Mouse (Mus musculus): ENCODE data around the gene Cry2. TPM values are rescaled to one million over a fixed set of nuclear protein-coding genes. Genes with fewer than 3 reads are reported as not detected.

Gene Cry2
- total and polyA plus RNA-seq, 2 experiments from 2014 or later: 45.5 to 52.0 TPM

- peaks cover 18% of the 10 kb centered on the region for H3K36me3 ChIP-seq (ENCODE audit: insufficient read depth, low read length)
- ATAC-seq: no peak
- peak overlapping the region; percentile 66 for H3K4me2 ChIP-seq (ENCODE audit: low read depth, low read length)
- no peak for DNase-seq (ENCODE audit: low spot score)
- peaks cover 18% of the 10 kb centered on the region for H3K4me1 ChIP-seq (ENCODE audit: insufficient read depth, low read length)
- no peaks in the 10 kb centered on the region for H3K9me3 ChIP-seq (ENCODE audit: low read length)
- peak overlapping the region; percentile 56; the same call in 1 of the 2 replicates for H3K9ac ChIP-seq (replicated peaks; ENCODE audit: low read length)
- TF ChIP-seq CTCF (IDR thresholded peaks at IDR 0.05; ENCODE audit: low read depth): no peak
- H3K27me3 ChIP-seq (ENCODE audit: insufficient read depth, low read length): no peaks in the 10 kb centered on the region
- H3K4me3 ChIP-seq (ENCODE audit: low read length): peak overlapping the region; percentile 55; the same call in 1 of the 2 replicates
- 85% methylated on average over 6 of the region's 6 CpGs for WGBS
- H3K27ac ChIP-seq: no peak overlapping the region
Measured at GRCm38 (mm10) chr2:92376300-92376699, 57.5 kb downstream of the Cry2 start.

- Histone ChIP-seq H3K4me3 (ENCODE audit: low read length) (peak overlapping the region; percentile 55), H3K27me3 (ENCODE audit: insufficient read depth, low read length) (no peaks in the 10 kb centered on the region), H3K36me3 (ENCODE audit: insufficient read depth, low read length) (peaks cover 17% of the 10 kb centered on the region), H3K27ac (peak overlapping the region; percentile 80; the same call in 1 of the 2 replicates), H3K4me2 (ENCODE audit: low read depth, low read length) (peak overlapping the region; percentile 66), H3K9me3 (ENCODE audit: low read length) (no peaks in the 10 kb centered on the region), H3K4me1 (ENCODE audit: insufficient read depth, low read length) (peaks cover 23% of the 10 kb centered on the region), H3K9ac (replicated peaks; ENCODE audit: low read length) (peak overlapping the region; percentile 56)
- DNase-seq (ENCODE audit: low spot score) (no peak), ATAC-seq (no peak)
- 11% methylated on average over 10 of the region's 10 CpGs for WGBS
- TF ChIP-seq CTCF (IDR thresholded peaks at IDR 0.05; ENCODE audit: low read depth): no peak
Measured at GRCm38 (mm10) chr2:92375788-92376187, 58.1 kb downstream of the Cry2 start.

- Histone ChIP-seq H3K9me3 (ENCODE audit: low read length) (no peaks in the 10 kb centered on the region), H3K27ac (peak overlapping the region; percentile 80), H3K4me1 (ENCODE audit: insufficient read depth, low read length) (peaks cover 29% of the 10 kb centered on the region), H3K27me3 (ENCODE audit: insufficient read depth, low read length) (no peaks in the 10 kb centered on the region), H3K36me3 (ENCODE audit: insufficient read depth, low read length) (peaks cover 17% of the 10 kb centered on the region), H3K9ac (replicated peaks; ENCODE audit: low read length) (peak overlapping the region; percentile 56), H3K4me3 (ENCODE audit: low read length) (peak overlapping the region; percentile 55), H3K4me2 (ENCODE audit: low read depth, low read length) (peak overlapping the region; percentile 66)
- ATAC-seq (peak; percentile 97), DNase-seq (ENCODE audit: low spot score) (peak; percentile 98)
- peak; percentile 34 for TF ChIP-seq CTCF (IDR thresholded peaks at IDR 0.05; ENCODE audit: low read depth)
- under 1% methylated on average over 28 of the region's 29 CpGs for WGBS
Measured at GRCm38 (mm10) chr2:92375099-92375623, 58.7 kb downstream of the Cry2 start.

GRCm38 (mm10) chr2:92374514-92374913 is 59.3 kb downstream of the Cry2 start, which contains the start of the genes Pex16 and Large2:
TSS of gene Pex16 (plus strand) at chr2:92374676.
TSS of gene Large2 (minus strand) at chr2:92374869.
- H3K4me3 ChIP-seq (ENCODE audit: low read length): peak within 1 kb of the TSS; percentile 55
- H3K4me2 ChIP-seq (ENCODE audit: low read depth, low read length): peak within 1 kb of the TSS; percentile 66
- TF ChIP-seq CTCF (IDR thresholded peaks at IDR 0.05; ENCODE audit: low read depth): no peak
- H3K9me3 ChIP-seq (ENCODE audit: low read length): no peaks in the 10 kb centered on the region
- peaks cover 13% of the 10 kb centered on the region for H3K36me3 ChIP-seq (ENCODE audit: insufficient read depth, low read length)
- peaks cover 29% of the 10 kb centered on the region for H3K4me1 ChIP-seq (ENCODE audit: insufficient read depth, low read length)
- no peaks in the 10 kb centered on the region for H3K27me3 ChIP-seq (ENCODE audit: insufficient read depth, low read length)
- H3K27ac ChIP-seq: peak within 1 kb of the TSS; percentile 80
- WGBS: 6% methylated on average over 16 of the region's 16 CpGs
- DNase-seq (ENCODE audit: low spot score) (peak; percentile 71), ATAC-seq (no peak)
- H3K9ac ChIP-seq (replicated peaks; ENCODE audit: low read length): peak within 1 kb of the TSS; percentile 56

- ATAC-seq (no peak), DNase-seq (ENCODE audit: low spot score) (no peak)
- Histone ChIP-seq H3K4me2 (ENCODE audit: low read depth, low read length) (no peak overlapping the region), H3K4me1 (ENCODE audit: insufficient read depth, low read length) (peaks cover 29% of the 10 kb centered on the region), H3K27me3 (ENCODE audit: insufficient read depth, low read length) (no peaks in the 10 kb centered on the region), H3K27ac (no peak overlapping the region), H3K4me3 (ENCODE audit: low read length) (no peak overlapping the region), H3K36me3 (ENCODE audit: insufficient read depth, low read length) (peaks cover 2% of the 10 kb centered on the region; the same call in 1 of the 2 replicates), H3K9me3 (ENCODE audit: low read length) (no peaks in the 10 kb centered on the region), H3K9ac (replicated peaks; ENCODE audit: low read length) (no peak overlapping the region)
- WGBS: 81% methylated on average over 11 of the region's 11 CpGs
- TF ChIP-seq CTCF (IDR thresholded peaks at IDR 0.05; ENCODE audit: low read depth): no peak
Measured at GRCm38 (mm10) chr2:92373437-92373813, 60.4 kb downstream of the Cry2 start.

- no peak overlapping the region for H3K4me2 ChIP-seq (ENCODE audit: low read depth, low read length)
- no peak for TF ChIP-seq CTCF (IDR thresholded peaks at IDR 0.05; ENCODE audit: low read depth)
- no peaks in the 10 kb centered on the region; the same call in 1 of the 2 replicates for H3K36me3 ChIP-seq (ENCODE audit: insufficient read depth, low read length)
- no peak overlapping the region for H3K27ac ChIP-seq
- ATAC-seq (no peak), DNase-seq (ENCODE audit: low spot score) (peak; percentile 24)
- no peaks in the 10 kb centered on the region for H3K9me3 ChIP-seq (ENCODE audit: low read length)
- no peaks in the 10 kb centered on the region for H3K27me3 ChIP-seq (ENCODE audit: insufficient read depth, low read length)
- H3K9ac ChIP-seq (replicated peaks; ENCODE audit: low read length): no peak overlapping the region
- WGBS: 38% methylated on average over 9 of the region's 9 CpGs
- peaks cover 29% of the 10 kb centered on the region for H3K4me1 ChIP-seq (ENCODE audit: insufficient read depth, low read length)
- H3K4me3 ChIP-seq (ENCODE audit: low read length): no peak overlapping the region
Measured at GRCm38 (mm10) chr2:92372767-92373436, 60.9 kb downstream of the Cry2 start.
